Mouse (Mus musculus) intestine, postnatal 0 days (tissue): ENCODE results near the gene Anks1. TPM values are rescaled to one million over a fixed set of nuclear protein-coding genes. Genes with fewer than 3 reads are reported as not detected.
A peak's percentile ranks its signal among the peaks of the same experiment; 100 is the strongest.

Experiments used
- ATAC-seq: fragments of 200-750 bp; cut with Nextera tagmentation; 2 replicates; pipeline ENCODE4 v1.8.0; 2017; ENCODE audit warnings: mild to moderate bottlenecking, moderate TSS enrichment, moderate library complexity
- H3K27ac ChIP-seq: fragments of 300-500 bp; sonication (generic); 2 replicates; pipeline ENCODE4 v1.5.1; 2014; ENCODE audit warnings: mild to moderate bottlenecking, low read depth, low read length, moderate library complexity
- H3K27me3 ChIP-seq: fragments of 300-500 bp; sonication (generic); replicated peaks from 2 replicates; pipeline ENCODE4 v1.6.1; 2014; ENCODE audit warnings: low read length, mixed read lengths; ENCODE audit not compliant: control insufficient read depth, insufficient read depth
- H3K36me3 ChIP-seq: fragments of 300-500 bp; sonication (generic); 2 replicates; pipeline ENCODE4 v1.6.1; 2014; ENCODE audit warnings: mild to moderate bottlenecking, moderate library complexity; ENCODE audit not compliant: control insufficient read depth, insufficient read depth
- H3K4me1 ChIP-seq: fragments of 300-500 bp; sonication (generic); replicated peaks from 2 replicates; pipeline ENCODE4 v1.6.1; 2014; ENCODE audit warnings: antibody characterized with exemption, low read length, mixed read lengths; ENCODE audit not compliant: control insufficient read depth, insufficient read depth
- H3K4me2 ChIP-seq: fragments of 300-500 bp; sonication (generic); replicated peaks from 2 replicates; pipeline ENCODE4 v1.6.1; 2014; ENCODE audit warnings: low read depth, mild to moderate bottlenecking, moderate library complexity
- H3K4me3 ChIP-seq: fragments of 300-500 bp; sonication (generic); 2 replicates; pipeline ENCODE4 v1.5.1; 2014; ENCODE audit warnings: low read depth, low read length
- H3K9ac ChIP-seq: fragments of 300-500 bp; sonication (generic); 2 replicates; pipeline ENCODE4 v1.6.1; 2014; ENCODE audit warnings: mild to moderate bottlenecking, low read depth, low read length
- H3K9me3 ChIP-seq: fragments of 300-500 bp; sonication (generic); 2 replicates; pipeline ENCODE4 v1.6.1; 2016; ENCODE audit warnings: mixed run types; ENCODE audit not compliant: control insufficient read depth
- CTCF ChIP-seq: sonication (generic); IDR thresholded peaks from 2 replicates; pipeline ENCODE4 v1.5.1; 2016; ENCODE audit warnings: low read depth, mild to moderate bottlenecking, control low read depth, antibody characterized with exemption, moderate library complexity
- WGBS: fragments of 180-500 bp; shearing (Covaris S2); extraction: QIAGEN DNeasy Blood & Tissue Kit; methylation state at CpG from one replicate; pipeline ENCODE4 v1.1.7; 2014; 5-methylcytosine and 5-hydroxymethylcytosine counted together
- polyA plus RNA-seq: library from polyadenylated mRNA; unstranded; fragments of >200 nt; fragmentation: Nextera tagmentation; extraction: Ambion mirVana; gene quantifications from 2 replicates; pipeline ENCODE4 v1.2.1, GENCODE M21; 2015

Gene Anks1
- polyA plus RNA-seq, 1 experiment from 2014 or later = 10.0 TPM

DNA sequence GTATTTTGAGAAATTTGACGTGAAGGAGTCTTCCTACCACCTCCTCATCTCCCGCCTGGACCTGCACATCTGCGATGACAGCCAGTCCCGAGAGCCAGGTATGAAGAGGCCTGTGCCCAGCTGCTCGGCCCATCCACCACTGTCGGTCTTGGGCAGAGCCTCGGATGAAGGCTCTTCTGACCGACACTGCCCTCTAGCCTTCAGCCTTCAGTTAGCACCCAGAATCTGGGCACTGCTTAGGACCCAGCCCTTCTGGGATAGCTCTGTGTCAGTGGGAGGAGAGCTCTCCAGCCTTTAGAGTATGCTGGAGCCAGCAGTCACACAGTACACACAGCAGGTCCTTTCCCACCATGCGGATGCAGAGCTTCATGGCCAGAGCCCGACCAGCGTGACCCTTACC, 27.6 kb upstream of the Anks1 start:
- no peak for ATAC-seq
- Histone ChIP-seq H3K27ac (no peak overlapping the region), H3K4me2 (no peak overlapping the region), H3K27me3 (no peaks in the 10 kb centered on the region), H3K4me3 (no peak overlapping the region), H3K9ac (no peak overlapping the region), H3K9me3 (no peaks in the 10 kb centered on the region), H3K36me3 (peaks cover 60% of the 10 kb centered on the region), H3K4me1 (no peaks in the 10 kb centered on the region)
- TF ChIP-seq CTCF = peak; percentile 77
- 61% methylated on average over 11 of the region's 11 CpGs for WGBS

DNA sequence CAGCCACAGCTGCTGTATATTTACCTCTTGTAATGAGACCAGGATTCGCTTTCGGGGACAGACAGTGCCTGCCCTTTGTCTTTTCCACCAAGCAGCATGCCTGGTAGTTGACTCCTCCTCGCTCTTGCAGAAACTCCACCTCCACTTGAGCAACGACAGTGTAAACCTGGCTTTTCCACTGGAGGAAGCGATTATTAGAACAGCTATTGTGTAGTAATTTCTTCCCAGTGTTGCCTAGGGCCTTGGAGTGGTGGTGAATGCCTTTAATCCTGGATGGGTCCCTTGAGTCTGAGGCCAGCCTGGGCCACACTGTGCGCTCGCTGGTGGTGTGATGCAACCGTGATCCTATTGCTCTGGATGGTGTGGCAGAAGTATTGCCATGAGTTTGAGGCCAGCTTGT, 26.0 kb upstream of the Anks1 start:
- H3K9me3 ChIP-seq = no peaks in the 10 kb centered on the region
- H3K9ac ChIP-seq = no peak overlapping the region
- H3K4me1 ChIP-seq = no peaks in the 10 kb centered on the region
- H3K4me2 ChIP-seq = no peak overlapping the region
- no peak for ATAC-seq
- no peak for TF ChIP-seq CTCF
- H3K4me3 ChIP-seq = no peak overlapping the region
- H3K27me3 ChIP-seq = no peaks in the 10 kb centered on the region
- 89% methylated on average over 8 of the region's 8 CpGs for WGBS
- no peak overlapping the region for H3K27ac ChIP-seq
- peaks cover 70% of the 10 kb centered on the region for H3K36me3 ChIP-seq

DNA sequence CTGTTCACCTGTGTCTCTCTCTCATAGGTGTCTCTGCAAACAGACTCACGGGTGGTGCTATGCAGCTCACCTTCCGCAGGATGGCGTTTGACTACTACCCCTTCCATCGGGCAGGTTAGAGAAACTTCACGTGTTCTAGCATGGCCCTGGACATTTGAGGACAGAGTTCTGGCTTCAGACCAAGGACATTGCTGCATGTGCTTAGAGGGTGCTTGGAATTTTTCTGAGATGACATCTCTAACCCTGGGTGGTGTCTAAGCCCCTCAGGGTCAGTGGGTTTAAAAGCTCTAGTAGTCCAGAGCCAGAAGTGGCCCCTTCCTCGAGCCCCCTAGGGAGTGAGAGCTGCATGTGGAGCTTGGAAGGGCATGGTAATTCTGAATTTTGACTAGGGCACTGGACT, 25.1 kb upstream of the Anks1 start:
- H3K27me3 ChIP-seq = no peaks in the 10 kb centered on the region
- peaks cover 73% of the 10 kb centered on the region for H3K36me3 ChIP-seq
- TF ChIP-seq CTCF = no peak
- H3K9ac ChIP-seq = no peak overlapping the region
- H3K4me3 ChIP-seq = no peak overlapping the region
- ATAC-seq = no peak
- no peaks in the 10 kb centered on the region for H3K4me1 ChIP-seq
- WGBS = 94% methylated on average over 6 of the region's 6 CpGs
- no peaks in the 10 kb centered on the region for H3K9me3 ChIP-seq
- no peak overlapping the region for H3K27ac ChIP-seq
- H3K4me2 ChIP-seq = no peak overlapping the region

GRCm38 (mm10) chr17:27886499-27887210, 22.5 kb upstream of the Anks1 start:
- H3K4me1 ChIP-seq = no peaks in the 10 kb centered on the region
- H3K9ac ChIP-seq = no peak overlapping the region
- no peaks in the 10 kb centered on the region for H3K27me3 ChIP-seq
- no peak overlapping the region for H3K4me3 ChIP-seq
- no peak overlapping the region for H3K27ac ChIP-seq
- H3K36me3 ChIP-seq = peaks cover 65% of the 10 kb centered on the region
- WGBS = 81% methylated on average over 19 of the region's 19 CpGs
- ATAC-seq = no peak
- H3K9me3 ChIP-seq = no peaks in the 10 kb centered on the region
- TF ChIP-seq CTCF = peak; percentile 46
- H3K4me2 ChIP-seq = no peak overlapping the region

DNA sequence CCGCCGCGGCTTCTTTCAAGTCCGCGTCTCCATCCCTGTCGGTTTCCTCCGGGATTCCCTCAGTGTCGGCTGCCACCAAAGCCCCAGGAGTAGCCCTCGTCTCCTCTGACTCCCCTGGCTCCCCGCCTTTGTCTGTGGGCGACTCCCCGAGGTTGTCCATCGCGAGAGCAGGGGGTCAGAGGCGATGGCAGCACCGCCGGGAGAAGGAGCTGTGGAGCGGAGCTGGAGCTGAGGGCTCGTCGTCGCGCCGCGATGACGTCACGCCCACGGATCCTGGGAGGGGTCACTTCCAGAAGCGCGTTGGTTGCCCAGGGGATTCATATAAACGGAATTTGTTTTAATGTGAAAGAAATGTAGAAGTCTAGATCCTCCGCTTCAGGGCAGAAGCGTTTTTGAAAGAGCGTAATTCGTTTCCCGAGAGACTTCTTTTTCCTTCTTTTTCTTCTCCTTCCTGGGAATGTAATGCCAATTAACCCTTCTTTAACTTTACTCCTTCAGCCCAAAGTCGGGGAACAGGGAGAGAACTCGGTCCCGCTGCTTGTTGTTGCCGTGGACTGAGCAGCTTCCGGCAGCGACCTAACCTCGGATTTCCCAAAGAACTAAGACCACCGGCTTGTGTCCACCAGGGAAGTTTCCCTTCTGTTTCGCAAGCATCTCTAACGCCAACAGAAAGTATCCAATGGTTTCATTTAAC, 1.4 kb upstream of the Anks1 start:
- TF ChIP-seq CTCF = peak; percentile 72
- Histone ChIP-seq H3K27ac (peak overlapping the region; percentile 52), H3K36me3 (peaks cover 20% of the 10 kb centered on the region), H3K27me3 (no peaks in the 10 kb centered on the region), H3K4me1 (no peaks in the 10 kb centered on the region), H3K4me3 (peak overlapping the region; percentile 95), H3K9ac (peak overlapping the region; percentile 84), H3K9me3 (no peaks in the 10 kb centered on the region), H3K4me2 (peak overlapping the region; percentile 89)
- ATAC-seq = peak; percentile 46
- WGBS = under 1% methylated on average over 45 of the region's 45 CpGs

DNA sequence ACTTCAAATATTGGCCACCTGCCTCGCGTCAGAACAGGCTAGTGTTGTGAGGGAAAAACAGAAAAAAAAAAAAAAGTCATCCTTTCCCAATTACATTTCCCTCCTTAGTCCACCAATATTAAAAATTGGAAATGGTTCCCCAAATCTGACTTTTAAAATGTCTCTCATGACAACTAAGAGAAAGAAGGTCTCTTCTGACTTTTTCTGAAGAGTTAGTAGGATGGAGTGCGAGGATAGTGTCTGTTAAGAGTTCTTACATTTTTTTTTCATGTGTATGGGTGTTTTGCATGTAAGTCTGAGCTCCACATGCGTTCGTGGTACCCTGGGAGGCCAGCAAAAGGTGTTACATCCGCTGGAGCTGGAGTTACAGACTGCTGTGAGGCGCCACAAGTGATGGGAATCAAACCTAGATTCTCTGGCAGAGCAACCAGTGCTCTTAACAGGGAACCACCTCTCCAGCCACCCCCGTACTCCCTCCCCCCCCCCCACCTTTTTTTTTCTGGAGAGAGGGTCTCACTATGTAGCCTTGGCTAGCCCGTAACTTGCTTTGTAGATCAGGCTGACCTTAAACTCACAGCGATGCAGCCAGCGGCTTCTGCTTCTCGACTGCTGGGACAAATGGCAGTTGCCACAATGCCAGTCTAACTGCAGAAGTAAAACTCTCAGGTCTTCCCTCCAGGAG, 759 bp upstream of the Anks1 start:
- peaks cover 14% of the 10 kb centered on the region for H3K36me3 ChIP-seq
- no peaks in the 10 kb centered on the region for H3K9me3 ChIP-seq
- H3K9ac ChIP-seq = peak overlapping the region; percentile 84; the same call in 1 of the 2 replicates
- whole genome bisulfite sequencing = 2% methylated on average over 12 of the region's 12 CpGs
- peak; percentile 72 for TF ChIP-seq CTCF
- no peaks in the 10 kb centered on the region for H3K4me1 ChIP-seq
- H3K4me2 ChIP-seq = peak overlapping the region; percentile 89
- peak overlapping the region; percentile 95 for H3K4me3 ChIP-seq
- H3K27me3 ChIP-seq = no peaks in the 10 kb centered on the region
- ATAC-seq = peak; percentile 53
- H3K27ac ChIP-seq = peak overlapping the region; percentile 92
